14 mouse cellular contexts compared by ENCODE assay signal in the genomic region with DNA sequence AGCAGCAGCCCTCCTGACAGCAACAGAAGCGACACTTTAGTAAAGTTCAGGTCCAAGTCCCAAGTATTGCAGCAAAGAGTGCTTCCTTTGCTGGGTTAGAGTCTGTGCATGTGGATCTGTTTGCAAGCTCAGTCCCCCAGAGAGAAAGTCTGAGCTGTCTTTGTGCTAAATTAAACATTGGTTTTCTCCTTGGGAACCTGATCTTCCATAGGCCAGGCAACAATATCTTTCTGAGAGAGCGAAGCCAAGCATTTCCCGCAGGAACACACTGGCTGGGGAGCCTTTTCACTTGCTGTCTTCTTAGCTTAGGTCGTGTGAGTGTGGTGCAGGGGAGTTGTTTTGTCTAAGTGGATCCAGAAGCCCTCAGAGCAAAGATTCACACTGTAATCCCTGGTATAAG. TPM values are rescaled to one million over a fixed set of nuclear protein-coding genes. Genes with fewer than 3 reads are reported as not detected.
DNase-seq lines count a peak whose midpoint lies in the region; ATAC-seq and TF ChIP-seq lines count a peak whose summit lies in the region.
"Had no signal": no experiment of that assay in that cellular context is flagged by ENCODE, and none has a peak within 500 bp of the region (broad histone marks: within the 10 kb centered on the region; RNA-seq: fewer than 3 reads in every experiment).

No protein-coding gene starts in this region.

- peak overlapping the region; percentile 20 for H3K27ac ChIP-seq in heart, embryonic 15.5 days
- no peak overlapping the region for H3K27ac ChIP-seq in midbrain, embryonic 11.5 days (ENCODE audit: low read depth, low read length)
- no peak overlapping the region for H3K27ac ChIP-seq in midbrain, embryonic 15.5 days
- H3K27ac ChIP-seq in hindbrain, embryonic 15.5 days (replicated peaks), result peak overlapping the region; percentile 54
- H3K27ac ChIP-seq in olfactory bulb, adult 2 months (ENCODE audit: insufficient read depth, low read depth, low read length), result 0 out of 2 replicates have a peak overlapping the region, but pooled peaks have one; percentile 23
- no peak overlapping the region for H3K27ac ChIP-seq in left cerebral cortex, adult 2 months
- H3K27ac ChIP-seq: forebrain, embryonic 15.5 days; liver, embryonic 15.5 days; macrophage had no signal

- no peak overlapping the region for H3K9ac ChIP-seq in heart, embryonic 15.5 days
- H3K9ac ChIP-seq in midbrain, embryonic 11.5 days (ENCODE audit: low read length), result no peak overlapping the region
- no peak overlapping the region for H3K9ac ChIP-seq in midbrain, embryonic 15.5 days
- no peak overlapping the region for H3K9ac ChIP-seq in hindbrain, embryonic 15.5 days
- H3K9ac ChIP-seq: forebrain, embryonic 15.5 days; liver, embryonic 15.5 days had no signal

- H3K36me3 ChIP-seq in heart, embryonic 15.5 days, result no peaks in the 10 kb centered on the region
- no peaks in the 10 kb centered on the region for H3K36me3 ChIP-seq in midbrain, embryonic 11.5 days (ENCODE audit: control insufficient read depth, insufficient read depth, low read length)
- H3K36me3 ChIP-seq in midbrain, embryonic 15.5 days (replicated peaks), result no peaks in the 10 kb centered on the region
- no peaks in the 10 kb centered on the region for H3K36me3 ChIP-seq in hindbrain, embryonic 15.5 days
- H3K36me3 ChIP-seq: forebrain, embryonic 15.5 days; liver, embryonic 15.5 days had no signal

- TF ChIP-seq POLR2A in olfactory bulb, adult 2 months (IDR thresholded peaks at IDR 0.05; ENCODE audit: insufficient read depth, low read depth, low read length), result no peak

- no peak for ATAC-seq in heart, embryonic 15.5 days (replicated peaks; ENCODE audit: insufficient number of reproducible peaks, insufficient read depth, low FRiP score, low read depth)
- no peak for ATAC-seq in midbrain, embryonic 11.5 days (ENCODE audit: low FRiP score)
- no peak for ATAC-seq in midbrain, embryonic 15.5 days (replicated peaks)
- ATAC-seq in hindbrain, embryonic 15.5 days (ENCODE audit: low FRiP score, low read depth), result no peak
- no peak for ATAC-seq in granulocyte monocyte progenitor cell, adult 5-6 weeks (replicated peaks; ENCODE audit: poor library complexity, severe bottlenecking)
- ATAC-seq: forebrain, embryonic 15.5 days; intestine, postnatal 0 days had no signal

- H3K4me1 ChIP-seq in heart, embryonic 15.5 days (replicated peaks), result peaks cover 54% of the 10 kb centered on the region
- peaks cover 35% of the 10 kb centered on the region for H3K4me1 ChIP-seq in midbrain, embryonic 11.5 days (ENCODE audit: control insufficient read depth, insufficient read depth, low read length)
- H3K4me1 ChIP-seq in midbrain, embryonic 15.5 days, result peaks cover 52% of the 10 kb centered on the region
- peaks cover 59% of the 10 kb centered on the region for H3K4me1 ChIP-seq in hindbrain, embryonic 15.5 days (replicated peaks)
- no peaks in the 10 kb centered on the region; the same call in 1 of the 2 replicates for H3K4me1 ChIP-seq in olfactory bulb, adult 2 months (ENCODE audit: control insufficient read depth, insufficient read depth, low read length)
- H3K4me1 ChIP-seq: liver, embryonic 15.5 days had no signal

- 50% methylated on average over 4 of the region's 4 CpGs for WGBS in heart, embryonic 15.5 days
- 33% methylated on average over 4 of the region's 4 CpGs for WGBS in midbrain, embryonic 11.5 days
- 27% methylated on average over 4 of the region's 4 CpGs for WGBS in midbrain, embryonic 15.5 days
- WGBS in hindbrain, embryonic 15.5 days, result 26% methylated on average over 4 of the region's 4 CpGs
- 44% methylated on average over 4 of the region's 4 CpGs for WGBS in olfactory bulb, adult 2 months

- TF ChIP-seq CTCF in olfactory bulb, adult 2 months (IDR thresholded peaks at IDR 0.05; ENCODE audit: insufficient read depth, low read depth, low read length), result no peak
- no peak for TF ChIP-seq CTCF in left cerebral cortex, adult 2 months (IDR thresholded peaks at IDR 0.05)

- H3K9me3 ChIP-seq in heart, embryonic 15.5 days (replicated peaks), result no peaks in the 10 kb centered on the region
- H3K9me3 ChIP-seq in midbrain, embryonic 11.5 days (ENCODE audit: control insufficient read depth, low read length), result no peaks in the 10 kb centered on the region
- no peaks in the 10 kb centered on the region for H3K9me3 ChIP-seq in midbrain, embryonic 15.5 days
- no peaks in the 10 kb centered on the region for H3K9me3 ChIP-seq in hindbrain, embryonic 15.5 days
- H3K9me3 ChIP-seq: forebrain, embryonic 15.5 days; liver, embryonic 15.5 days had no signal

- intact Hi-C loops in heart, postnatal 14 days (cut with DNase I), result no loop called here
- intact Hi-C loops in left cerebral cortex, adult 2 months (cut with DNase I), result no loop called here

- no peak for DNase-seq in heart, postnatal 14 days
- peak; percentile 72 for DNase-seq in midbrain, embryonic 11.5 days (ENCODE audit: low spot score, missing footprints)
- DNase-seq in left cerebral cortex, adult 2 months (ENCODE audit: extremely low spot score in 1 of 2, low spot score in 2 of 2), result no peak
- DNase-seq: cerebellum, adult 2 months had no signal

- no peak overlapping the region for H3K4me3 ChIP-seq in heart, embryonic 15.5 days
- no peak overlapping the region for H3K4me3 ChIP-seq in midbrain, embryonic 11.5 days (ENCODE audit: low read depth, low read length)
- H3K4me3 ChIP-seq in midbrain, embryonic 15.5 days, result no peak overlapping the region
- no peak overlapping the region for H3K4me3 ChIP-seq in hindbrain, embryonic 15.5 days
- H3K4me3 ChIP-seq in olfactory bulb, adult 2 months (ENCODE audit: insufficient read depth, low read depth, low read length), result no peak overlapping the region
- H3K4me3 ChIP-seq in left cerebral cortex, adult 2 months, result no peak overlapping the region
- H3K4me3 ChIP-seq: forebrain, embryonic 15.5 days; liver, embryonic 15.5 days; myocyte had no signal

- no peaks in the 10 kb centered on the region for H3K27me3 ChIP-seq in heart, embryonic 15.5 days
- no peaks in the 10 kb centered on the region for H3K27me3 ChIP-seq in midbrain, embryonic 11.5 days (ENCODE audit: control insufficient read depth, insufficient read depth, low read length)
- no peaks in the 10 kb centered on the region for H3K27me3 ChIP-seq in midbrain, embryonic 15.5 days (replicated peaks)
- no peaks in the 10 kb centered on the region for H3K27me3 ChIP-seq in hindbrain, embryonic 15.5 days
- H3K27me3 ChIP-seq: forebrain, embryonic 15.5 days; liver, embryonic 15.5 days had no signal

- no peak overlapping the region for H3K4me2 ChIP-seq in heart, embryonic 15.5 days
- H3K4me2 ChIP-seq in midbrain, embryonic 11.5 days, result no peak overlapping the region
- H3K4me2 ChIP-seq in midbrain, embryonic 15.5 days, result no peak overlapping the region
- H3K4me2 ChIP-seq in hindbrain, embryonic 15.5 days, result 0 out of 2 replicates have a peak overlapping the region, but pooled peaks have one; percentile 6
- H3K4me2 ChIP-seq: forebrain, embryonic 15.5 days; liver, embryonic 15.5 days had no signal

RNA-seq across cellular contexts. Expression of a gene that starts 9.5 kb away (rescaled TPM):
- polyA plus RNA-seq in heart, embryonic 15.5 days (2015; fragmentation: Nextera tagmentation; extraction: Ambion mirVana), result 9.5 and 10.1 TPM in 2 replicates
- 1 to 10 TPM; 7.6 to 8.6 TPM for total RNA-seq in heart, postnatal 14 days (2021)
- 10.3 and 10.7 TPM in 2 replicates for polyA plus RNA-seq in midbrain, embryonic 11.5 days (2014; fragmentation: Nextera tagmentation; extraction: Ambion mirVana)
- polyA plus RNA-seq in midbrain, embryonic 15.5 days (2015; fragmentation: Nextera tagmentation; extraction: Ambion mirVana), result 10.0 and 11.0 TPM in 2 replicates
- 11.2 and 12.3 TPM in 2 replicates for polyA plus RNA-seq in hindbrain, embryonic 15.5 days (2015; fragmentation: Nextera tagmentation; extraction: Ambion mirVana)
- not detected in 2 replicates for polyA plus RNA-seq in olfactory bulb, adult 2 months (2012; ENCODE audit: insufficient read depth, insufficient read length, low replicate concordance, missing spikeins)
- 1 to 10 TPM; 7.1 to 7.2 TPM for total RNA-seq in left cerebral cortex, adult 2 months (2021)
- total RNA-seq in granulocyte monocyte progenitor cell, adult 5-6 weeks (2014; fragmentation: Nextera tagmentation), result 1.4 and 2.3 TPM in 2 replicates
- total RNA-seq in granulocyte monocyte progenitor cell, adult 5-6 weeks (2017), result 0.26 and 0.69 TPM in 2 replicates

Comparison
In these comparisons a context has a peak if more than half of its experiments do, and no peak if none do; other contexts are left out.
1. H3K27ac ChIP-seq: peak in heart, embryonic 15.5 days (single experiment), hindbrain, embryonic 15.5 days (single experiment) and olfactory bulb, adult 2 months (single experiment); none in midbrain, embryonic 11.5 days (single experiment), midbrain, embryonic 15.5 days (single experiment) and left cerebral cortex, adult 2 months (single experiment).
2. RNA of a gene that starts 9.5 kb away (polyA plus RNA-seq): 11.2 to 12.3 TPM in hindbrain, embryonic 15.5 days, 10.3 to 10.7 TPM in midbrain, embryonic 11.5 days, 10.0 to 11.0 TPM in midbrain, embryonic 15.5 days and 9.5 to 10.1 TPM in heart, embryonic 15.5 days; not detected in olfactory bulb, adult 2 months; every median in the first group is over 10 times any median in the second.